Mouse (Mus musculus) myocyte (in vitro differentiated cells): ENCODE measurements around the gene Olfr49. TPM values are rescaled to one million over a fixed set of nuclear protein-coding genes. Genes with fewer than 3 reads are reported as not detected.

Experiments used
- H3K27me3 ChIP-seq: one replicate; pipeline ENCODE4 v1.6.1; 2011; ENCODE audit not compliant: control insufficient read depth, insufficient read depth, insufficient read length
- H3K36me3 ChIP-seq: one replicate; pipeline ENCODE4 v1.6.1; 2011; ENCODE audit not compliant: control insufficient read depth, insufficient read depth
- H3K4me2 ChIP-seq: one replicate; pipeline ENCODE4 v1.6.1; 2011; ENCODE audit warnings: low read depth, control low read depth
- H3K4me3 ChIP-seq: one replicate; pipeline ENCODE4 v1.5.1; 2011; ENCODE audit warnings: mild to moderate bottlenecking, control low read depth, moderate library complexity
- H3K79me2 ChIP-seq: one replicate; pipeline ENCODE4 v1.6.1; 2011; ENCODE audit not compliant: control insufficient read depth, insufficient read depth
- H3ac ChIP-seq: one replicate; pipeline ENCODE4 v1.6.1; 2011; ENCODE audit not compliant: control insufficient read depth, insufficient read length
- CEBPB ChIP-seq: IDR thresholded peaks from 2 replicates; pipeline ENCODE4 v1.6.1; 2011; ENCODE audit warnings: mild to moderate bottlenecking, moderate library complexity; ENCODE audit not compliant: poor library complexity, insufficient read depth, severe bottlenecking
- E2F4 ChIP-seq: IDR thresholded peaks from one replicate; pipeline ENCODE4 v1.6.1; 2011; ENCODE audit warnings: mild to moderate bottlenecking, control low read depth, moderate library complexity; ENCODE audit not compliant: insufficient read depth
- MAX ChIP-seq: IDR thresholded peaks from one replicate; pipeline ENCODE4 v1.6.1; 2011; ENCODE audit warnings: low read depth, mild to moderate bottlenecking, control low read depth
- MYOD1 ChIP-seq, 3 experiments: IDR thresholded peaks; one replicate each; pipeline ENCODE4 v1.6.1; 2011; ENCODE audit warnings: control low read depth in 2 of 3, low read depth in 2 of 3, mild to moderate bottlenecking in 2 of 3, moderate library complexity in 1 of 3; ENCODE audit not compliant: insufficient read length in 2 of 3, control insufficient read depth in 1 of 3
- MYOG ChIP-seq, 3 experiments: IDR thresholded peaks; one replicate each; pipeline ENCODE4 v1.6.1; 2011; ENCODE audit warnings: control low read depth in 2 of 3, low read depth in 2 of 3, mild to moderate bottlenecking in 2 of 3; ENCODE audit not compliant: insufficient read length in 2 of 3, control insufficient read depth in 1 of 3, insufficient read depth in 1 of 3
- POLR2A ChIP-seq: IDR thresholded peaks from one replicate; pipeline ENCODE4 v1.6.1; 2011; ENCODE audit warnings: low read depth, mild to moderate bottlenecking, control low read depth, moderate library complexity; ENCODE audit not compliant: insufficient read length
- POLR2AphosphoS2 ChIP-seq: IDR thresholded peaks from one replicate; pipeline ENCODE4 v1.6.1; 2011; ENCODE audit warnings: low read depth, control low read depth; ENCODE audit not compliant: insufficient read length
- REST ChIP-seq: IDR thresholded peaks from one replicate; pipeline ENCODE4 v1.6.1; 2011; ENCODE audit warnings: mild to moderate bottlenecking, control low read depth, moderate library complexity; ENCODE audit not compliant: insufficient read depth, insufficient read length
- SRF ChIP-seq: IDR thresholded peaks from one replicate; pipeline ENCODE4 v1.6.1; 2011; ENCODE audit warnings: low read depth; ENCODE audit not compliant: control insufficient read depth, insufficient read length
- TCF12 ChIP-seq: IDR thresholded peaks from one replicate; pipeline ENCODE4 v1.6.1; 2011; ENCODE audit warnings: mild to moderate bottlenecking, control low read depth; ENCODE audit not compliant: poor library complexity, insufficient read depth, severe bottlenecking
- TCF3 ChIP-seq: IDR thresholded peaks from one replicate; pipeline ENCODE4 v1.6.1; 2011; ENCODE audit warnings: low read depth, control low read depth; ENCODE audit not compliant: insufficient read length
- USF1 ChIP-seq: IDR thresholded peaks from one replicate; pipeline ENCODE4 v1.6.1; 2011; ENCODE audit warnings: low read depth, mild to moderate bottlenecking, control low read depth, moderate library complexity
- polyA plus RNA-seq: library from polyadenylated mRNA; unstranded; fragments of >200 nt; fragmentation: generic; extraction: Trizol; gene quantifications from one replicate; pipeline ENCODE4 v1.2.1, GENCODE M21; 2012; ENCODE audit warnings: missing spikeins

The Olfr49 gene
- polyA plus RNA-seq, 1 experiment: not detected

GRCm38 (mm10) chr14:54329201-54329600, 44.5 kb upstream of the Olfr49 start:
- Histone ChIP-seq H3K27me3 (peaks cover 4% of the 10 kb centered on the region), H3ac (no peak overlapping the region), H3K36me3 (no peaks in the 10 kb centered on the region), H3K79me2 (no peaks in the 10 kb centered on the region), H3K4me2 (no peak overlapping the region), H3K4me3 (no peak overlapping the region)
- TF ChIP-seq TCF12: no peak
- no peak for TF ChIP-seq REST
- no peak for TF ChIP-seq MYOD1 (IDR thresholded peaks at IDR 0.05; ENCODE audit: control insufficient read depth in 1 of 3, insufficient read length in 2 of 3, low read depth in 2 of 3)
- no peak for TF ChIP-seq CEBPB
- no peak for TF ChIP-seq POLR2AphosphoS2
- TF ChIP-seq MAX: no peak
- TF ChIP-seq SRF: no peak
- no peak for TF ChIP-seq MYOG (IDR thresholded peaks at IDR 0.05; ENCODE audit: control insufficient read depth in 1 of 3, insufficient read depth in 1 of 3, insufficient read length in 2 of 3, low read depth in 2 of 3)
- TF ChIP-seq USF1: no peak
- TF ChIP-seq TCF3: no peak
- no peak for TF ChIP-seq POLR2A
- no peak for TF ChIP-seq E2F4

GRCm38 (mm10) chr14:54328548-54328947, 43.8 kb upstream of the Olfr49 start:
- Histone ChIP-seq H3K79me2 (no peaks in the 10 kb centered on the region), H3K36me3 (no peaks in the 10 kb centered on the region), H3K4me3 (no peak overlapping the region), H3K4me2 (no peak overlapping the region), H3ac (no peak overlapping the region), H3K27me3 (peaks cover 4% of the 10 kb centered on the region)
- TF ChIP-seq MYOD1 (IDR thresholded peaks at IDR 0.05; ENCODE audit: control insufficient read depth in 1 of 3, insufficient read length in 2 of 3, low read depth in 2 of 3) (no peak), CEBPB (no peak), POLR2AphosphoS2 (no peak), MAX (no peak), TCF3 (no peak), SRF (no peak), USF1 (no peak), MYOG (IDR thresholded peaks at IDR 0.05; ENCODE audit: control insufficient read depth in 1 of 3, insufficient read depth in 1 of 3, insufficient read length in 2 of 3, low read depth in 2 of 3) (no peak), E2F4 (no peak), TCF12 (no peak)

GRCm38 (mm10) chr14:54324486-54324885, 39.7 kb upstream of the Olfr49 start:
- Histone ChIP-seq H3K4me2 (no peak overlapping the region), H3K79me2 (no peaks in the 10 kb centered on the region), H3K4me3 (no peak overlapping the region), H3ac (no peak overlapping the region), H3K36me3 (no peaks in the 10 kb centered on the region), H3K27me3 (no peaks in the 10 kb centered on the region)
- TF ChIP-seq POLR2A: no peak
- TF ChIP-seq MYOG (IDR thresholded peaks at IDR 0.05; ENCODE audit: control insufficient read depth in 1 of 3, insufficient read depth in 1 of 3, insufficient read length in 2 of 3, low read depth in 2 of 3): no peak
- TF ChIP-seq USF1: no peak
- no peak for TF ChIP-seq TCF3
- TF ChIP-seq SRF: no peak
- no peak for TF ChIP-seq TCF12
- no peak for TF ChIP-seq POLR2AphosphoS2
- TF ChIP-seq MYOD1 (IDR thresholded peaks at IDR 0.05; ENCODE audit: control insufficient read depth in 1 of 3, insufficient read length in 2 of 3, low read depth in 2 of 3): no peak

- no peak overlapping the region for H3K4me3 ChIP-seq
- H3K36me3 ChIP-seq: no peaks in the 10 kb centered on the region
- no peaks in the 10 kb centered on the region for H3K79me2 ChIP-seq
- TF ChIP-seq MYOG (IDR thresholded peaks at IDR 0.05; ENCODE audit: control insufficient read depth in 1 of 3, insufficient read depth in 1 of 3, insufficient read length in 2 of 3, low read depth in 2 of 3) (no peak), REST (no peak), TCF12 (no peak), USF1 (no peak), CEBPB (no peak), POLR2AphosphoS2 (no peak), POLR2A (no peak), TCF3 (no peak)
- H3K4me2 ChIP-seq: no peak overlapping the region
- no peaks in the 10 kb centered on the region for H3K27me3 ChIP-seq
- H3ac ChIP-seq: no peak overlapping the region
Measured at GRCm38 (mm10) chr14:54321556-54322376, 37.0 kb upstream of the Olfr49 start.

GRCm38 (mm10) chr14:54311763-54312162, 27.0 kb upstream of the Olfr49 start:
- TF ChIP-seq USF1 (no peak), SRF (no peak), POLR2AphosphoS2 (no peak), REST (no peak), CEBPB (no peak), MYOG (IDR thresholded peaks at IDR 0.05; ENCODE audit: control insufficient read depth in 1 of 3, insufficient read depth in 1 of 3, insufficient read length in 2 of 3, low read depth in 2 of 3) (no peak), TCF12 (no peak), MYOD1 (IDR thresholded peaks at IDR 0.05; ENCODE audit: control insufficient read depth in 1 of 3, insufficient read length in 2 of 3, low read depth in 2 of 3) (no peak), POLR2A (no peak), E2F4 (no peak), MAX (no peak), TCF3 (no peak)
- H3K27me3 ChIP-seq: no peaks in the 10 kb centered on the region
- H3K79me2 ChIP-seq: no peaks in the 10 kb centered on the region
- H3ac ChIP-seq: no peak overlapping the region
- H3K4me3 ChIP-seq: no peak overlapping the region
- H3K36me3 ChIP-seq: no peaks in the 10 kb centered on the region
- no peak overlapping the region for H3K4me2 ChIP-seq
